Mouse (Mus musculus) olfactory bulb, adult 2 months (tissue): Measurements from ENCODE around the gene Gabarapl1.

ENCODE experiments used
- CTCF ChIP-seq: fragments of 200-500 bp; IDR thresholded peaks from 2 replicates; pipeline ENCODE4 v1.5.1; 2012; ENCODE audit warnings: low read depth, mild to moderate bottlenecking, low read length, moderate library complexity; ENCODE audit not compliant: insufficient read depth
- POLR2A ChIP-seq: fragments of 200-500 bp; IDR thresholded peaks from 2 replicates; pipeline ENCODE4 v1.6.1; 2012; ENCODE audit warnings: mild to moderate bottlenecking, low read depth, low read length, moderate library complexity; ENCODE audit not compliant: insufficient read depth

DNA sequence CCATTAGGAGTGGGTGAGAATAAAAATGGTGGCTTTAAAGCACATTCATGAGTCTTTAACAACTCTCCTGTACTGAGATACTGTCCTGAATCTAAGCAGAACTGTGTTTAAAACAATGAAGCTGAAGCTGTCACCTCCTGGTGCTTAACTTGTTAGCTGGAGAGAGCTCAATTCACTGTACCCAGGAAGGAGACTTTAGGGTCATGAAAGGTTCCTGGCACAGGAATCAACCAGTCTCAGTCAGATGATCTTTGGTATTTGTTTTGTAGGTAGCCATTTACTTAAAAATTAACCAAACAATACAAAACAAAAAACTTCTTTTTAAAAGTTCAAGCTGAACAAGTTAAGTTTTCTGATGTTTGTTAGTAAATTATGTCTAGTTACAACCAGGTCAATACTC is 2.7 kb upstream of the Gabarapl1 start:
- TF ChIP-seq POLR2A (no peak), CTCF (no peak)
